Mouse (Mus musculus) right cerebral cortex, postnatal 36 days (tissue): ENCODE results near the gene Qrich2.
"Not testable (repeated sequence)": the region's sequence is repeated elsewhere in the genome, so short reads cannot be mapped to it uniquely, and the experiment has no call there.

Experiments used
- DNase-seq, 2 experiments: peaks; one replicate each; pipeline ENCODE4 v3.0.0; 2022; ENCODE audit warnings: low spot score in 2 of 2, mixed read lengths in 1 of 2

Qrich2 gene

GRCm38 (mm10) chr11:116412028-116412827 lies 53.8 kb downstream of the Qrich2 start:
- DNase-seq = no peak

- no peak for DNase-seq
Observed at GRCm38 (mm10) chr11:116411582-116411981, 54.5 kb downstream of the Qrich2 start.

GRCm38 (mm10) chr11:116410415-116410814 lies 55.6 kb downstream of the Qrich2 start:
- DNase-seq = not testable (repeated sequence)

- DNase-seq = no peak
Observed at GRCm38 (mm10) chr11:116409008-116409407, 57.0 kb downstream of the Qrich2 start.

GRCm38 (mm10) chr11:116406231-116406728 lies 59.8 kb downstream of the Qrich2 start:
- DNase-seq = no peak

- no peak for DNase-seq
Observed at GRCm38 (mm10) chr11:116405601-116406000, 60.4 kb downstream of the Qrich2 start.

GRCm38 (mm10) chr11:116400560-116400959 lies 65.5 kb downstream of the Qrich2 start:
- no peak for DNase-seq

GRCm38 (mm10) chr11:116398348-116398677 lies 67.7 kb downstream of the Qrich2 start:
- DNase-seq = no peak

- DNase-seq = no peak
Observed at GRCm38 (mm10) chr11:116397517-116398347, 68.3 kb downstream of the Qrich2 start.

GRCm38 (mm10) chr11:116396934-116397330 lies 69.1 kb downstream of the Qrich2 start:
- no peak for DNase-seq

- DNase-seq = no peak
Observed at GRCm38 (mm10) chr11:116396276-116396933, 69.6 kb downstream of the Qrich2 start.

- DNase-seq = no peak
Observed at GRCm38 (mm10) chr11:116394769-116395168, 71.3 kb downstream of the Qrich2 start.
